Mouse (Mus musculus): Measurements from ENCODE around the gene Olfr1222. TPM values are rescaled to one million over a fixed set of nuclear protein-coding genes. Genes with fewer than 3 reads are reported as not detected.

Olfr1222 gene
- polyA plus RNA-seq, 1 experiment = not detected

- no peaks in the 10 kb centered on the region for H3K36me3 ChIP-seq (ENCODE audit: control insufficient read depth, insufficient read depth)
- H3K27me3 ChIP-seq (ENCODE audit: control insufficient read depth, insufficient read depth, insufficient read length) = no peaks in the 10 kb centered on the region
- H3K4me2 ChIP-seq (ENCODE audit: low read depth) = no peak within 1 kb of the TSS
- H3K4me3 ChIP-seq = no peak within 1 kb of the TSS
- TF ChIP-seq REST (IDR thresholded peaks at IDR 0.05; ENCODE audit: insufficient read depth, insufficient read length) (no peak), MYOD1 (IDR thresholded peaks at IDR 0.05; ENCODE audit: control insufficient read depth in 1 of 3, insufficient read length in 2 of 3, low read depth in 2 of 3) (no peak), TCF12 (IDR thresholded peaks at IDR 0.05; ENCODE audit: insufficient read depth, poor library complexity, severe bottlenecking) (no peak), POLR2AphosphoS2 (IDR thresholded peaks at IDR 0.05; ENCODE audit: insufficient read length, low read depth) (no peak), MYOG (IDR thresholded peaks at IDR 0.05; ENCODE audit: control insufficient read depth in 1 of 3, insufficient read depth in 1 of 3, insufficient read length in 2 of 3, low read depth in 2 of 3) (no peak), USF1 (IDR thresholded peaks at IDR 0.05; ENCODE audit: low read depth) (no peak), SRF (IDR thresholded peaks at IDR 0.05; ENCODE audit: control insufficient read depth, insufficient read length, low read depth) (no peak), E2F4 (IDR thresholded peaks at IDR 0.05; ENCODE audit: insufficient read depth) (no peak)
- H3K79me2 ChIP-seq (ENCODE audit: control insufficient read depth, insufficient read depth) = no peaks in the 10 kb centered on the region
- no peak within 1 kb of the TSS for H3ac ChIP-seq (ENCODE audit: control insufficient read depth, insufficient read length)
Observed at GRCm38 (mm10) chr2:89106735-89107134, 26.1 kb downstream of the Olfr1222 start, which contains the start of gene Olfr1220. Gene Olfr1220, minus strand, starts transcription at chr2:89106835.

GRCm38 (mm10) chr2:89105651-89106050 is 27.2 kb downstream of the Olfr1222 start:
- no peaks in the 10 kb centered on the region for H3K79me2 ChIP-seq (ENCODE audit: control insufficient read depth, insufficient read depth)
- no peak overlapping the region for H3K4me2 ChIP-seq (ENCODE audit: low read depth)
- no peaks in the 10 kb centered on the region for H3K27me3 ChIP-seq (ENCODE audit: control insufficient read depth, insufficient read depth, insufficient read length)
- H3ac ChIP-seq (ENCODE audit: control insufficient read depth, insufficient read length) = no peak overlapping the region
- no peaks in the 10 kb centered on the region for H3K36me3 ChIP-seq (ENCODE audit: control insufficient read depth, insufficient read depth)
- no peak overlapping the region for H3K4me3 ChIP-seq
- TF ChIP-seq MAX (IDR thresholded peaks at IDR 0.05; ENCODE audit: low read depth) (no peak), POLR2A (IDR thresholded peaks at IDR 0.05; ENCODE audit: insufficient read length, low read depth) (no peak), USF1 (IDR thresholded peaks at IDR 0.05; ENCODE audit: low read depth) (no peak), MYOG (IDR thresholded peaks at IDR 0.05; ENCODE audit: control insufficient read depth in 1 of 3, insufficient read depth in 1 of 3, insufficient read length in 2 of 3, low read depth in 2 of 3) (no peak), TCF3 (IDR thresholded peaks at IDR 0.05; ENCODE audit: insufficient read length, low read depth) (no peak), SRF (IDR thresholded peaks at IDR 0.05; ENCODE audit: control insufficient read depth, insufficient read length, low read depth) (no peak), POLR2AphosphoS2 (IDR thresholded peaks at IDR 0.05; ENCODE audit: insufficient read length, low read depth) (no peak), TCF12 (IDR thresholded peaks at IDR 0.05; ENCODE audit: insufficient read depth, poor library complexity, severe bottlenecking) (no peak), MYOD1 (IDR thresholded peaks at IDR 0.05; ENCODE audit: control insufficient read depth in 1 of 3, insufficient read length in 2 of 3, low read depth in 2 of 3) (no peak), E2F4 (IDR thresholded peaks at IDR 0.05; ENCODE audit: insufficient read depth) (no peak), CEBPB (IDR thresholded peaks at IDR 0.05; ENCODE audit: insufficient read depth, poor library complexity, severe bottlenecking) (no peak), REST (IDR thresholded peaks at IDR 0.05; ENCODE audit: insufficient read depth, insufficient read length) (no peak)

GRCm38 (mm10) chr2:89093848-89094247 is 39.0 kb downstream of the Olfr1222 start:
- Histone ChIP-seq H3K36me3 (ENCODE audit: control insufficient read depth, insufficient read depth) (no peaks in the 10 kb centered on the region), H3ac (ENCODE audit: control insufficient read depth, insufficient read length) (no peak overlapping the region), H3K4me2 (ENCODE audit: low read depth) (no peak overlapping the region), H3K79me2 (ENCODE audit: control insufficient read depth, insufficient read depth) (no peaks in the 10 kb centered on the region), H3K27me3 (ENCODE audit: control insufficient read depth, insufficient read depth, insufficient read length) (no peaks in the 10 kb centered on the region), H3K4me3 (no peak overlapping the region)
- TF ChIP-seq CEBPB (IDR thresholded peaks at IDR 0.05; ENCODE audit: insufficient read depth, poor library complexity, severe bottlenecking) = no peak
- TF ChIP-seq TCF12 (IDR thresholded peaks at IDR 0.05; ENCODE audit: insufficient read depth, poor library complexity, severe bottlenecking) = no peak
- no peak for TF ChIP-seq MYOG (IDR thresholded peaks at IDR 0.05; ENCODE audit: control insufficient read depth in 1 of 3, insufficient read depth in 1 of 3, insufficient read length in 2 of 3, low read depth in 2 of 3)
- TF ChIP-seq REST (IDR thresholded peaks at IDR 0.05; ENCODE audit: insufficient read depth, insufficient read length) = no peak
- no peak for TF ChIP-seq POLR2AphosphoS2 (IDR thresholded peaks at IDR 0.05; ENCODE audit: insufficient read length, low read depth)
- TF ChIP-seq TCF3 (IDR thresholded peaks at IDR 0.05; ENCODE audit: insufficient read length, low read depth) = no peak
- no peak for TF ChIP-seq MYOD1 (IDR thresholded peaks at IDR 0.05; ENCODE audit: control insufficient read depth in 1 of 3, insufficient read length in 2 of 3, low read depth in 2 of 3)
- no peak for TF ChIP-seq POLR2A (IDR thresholded peaks at IDR 0.05; ENCODE audit: insufficient read length, low read depth)
- no peak for TF ChIP-seq MAX (IDR thresholded peaks at IDR 0.05; ENCODE audit: low read depth)
- TF ChIP-seq USF1 (IDR thresholded peaks at IDR 0.05; ENCODE audit: low read depth) = no peak
- no peak for TF ChIP-seq SRF (IDR thresholded peaks at IDR 0.05; ENCODE audit: control insufficient read depth, insufficient read length, low read depth)
- no peak for TF ChIP-seq E2F4 (IDR thresholded peaks at IDR 0.05; ENCODE audit: insufficient read depth)

- Histone ChIP-seq H3K36me3 (ENCODE audit: control insufficient read depth, insufficient read depth) (no peaks in the 10 kb centered on the region), H3K4me3 (no peak within 1 kb of the TSS), H3ac (ENCODE audit: control insufficient read depth, insufficient read length) (no peak within 1 kb of the TSS), H3K4me2 (ENCODE audit: low read depth) (no peak within 1 kb of the TSS), H3K79me2 (ENCODE audit: control insufficient read depth, insufficient read depth) (no peaks in the 10 kb centered on the region), H3K27me3 (ENCODE audit: control insufficient read depth, insufficient read depth, insufficient read length) (no peaks in the 10 kb centered on the region)
- no peak for TF ChIP-seq TCF3 (IDR thresholded peaks at IDR 0.05; ENCODE audit: insufficient read length, low read depth)
- TF ChIP-seq REST (IDR thresholded peaks at IDR 0.05; ENCODE audit: insufficient read depth, insufficient read length) = no peak
- TF ChIP-seq MAX (IDR thresholded peaks at IDR 0.05; ENCODE audit: low read depth) = no peak
- no peak for TF ChIP-seq TCF12 (IDR thresholded peaks at IDR 0.05; ENCODE audit: insufficient read depth, poor library complexity, severe bottlenecking)
- TF ChIP-seq MYOD1 (IDR thresholded peaks at IDR 0.05; ENCODE audit: control insufficient read depth in 1 of 3, insufficient read length in 2 of 3, low read depth in 2 of 3) = no peak
- TF ChIP-seq POLR2AphosphoS2 (IDR thresholded peaks at IDR 0.05; ENCODE audit: insufficient read length, low read depth) = no peak
- no peak for TF ChIP-seq SRF (IDR thresholded peaks at IDR 0.05; ENCODE audit: control insufficient read depth, insufficient read length, low read depth)
- TF ChIP-seq POLR2A (IDR thresholded peaks at IDR 0.05; ENCODE audit: insufficient read length, low read depth) = no peak
- TF ChIP-seq CEBPB (IDR thresholded peaks at IDR 0.05; ENCODE audit: insufficient read depth, poor library complexity, severe bottlenecking) = no peak
- no peak for TF ChIP-seq USF1 (IDR thresholded peaks at IDR 0.05; ENCODE audit: low read depth)
- TF ChIP-seq E2F4 (IDR thresholded peaks at IDR 0.05; ENCODE audit: insufficient read depth) = no peak
- no peak for TF ChIP-seq MYOG (IDR thresholded peaks at IDR 0.05; ENCODE audit: control insufficient read depth in 1 of 3, insufficient read depth in 1 of 3, insufficient read length in 2 of 3, low read depth in 2 of 3)
Observed at GRCm38 (mm10) chr2:89083413-89083812, 49.4 kb downstream of the Olfr1222 start, which contains the start of gene Olfr1219. Gene Olfr1219, minus strand, starts transcription at chr2:89083513.
